Mouse (Mus musculus) intestine, embryonic 14.5 days (tissue): ENCODE measurements around the gene Trappc4. TPM values are rescaled to one million over a fixed set of nuclear protein-coding genes. Genes with fewer than 3 reads are reported as not detected.

Experiments used
- ATAC-seq: fragments of 200-750 bp; cut with Nextera tagmentation; replicated peaks from 2 replicates; pipeline ENCODE4 v1.8.0; 2017; ENCODE audit warnings: low read depth, moderate number of reproducible peaks, moderate TSS enrichment, moderate library complexity; ENCODE audit not compliant: low FRiP score, low TSS enrichment
- DNase-seq: peaks from one replicate; pipeline ENCODE4 v3.0.0-alpha.2; 2018; ENCODE audit warnings: low spot score
- H3K27ac ChIP-seq: fragments of 300-500 bp; sonication (generic); 2 replicates; pipeline ENCODE4 v1.5.1; 2014; ENCODE audit warnings: low read depth, mild to moderate bottlenecking, control low read depth
- H3K27me3 ChIP-seq: fragments of 300-500 bp; sonication (generic); replicated peaks from 2 replicates; pipeline ENCODE4 v1.6.1; 2014; ENCODE audit warnings: low read length, control low read depth; ENCODE audit not compliant: control insufficient read depth, insufficient read depth
- H3K36me3 ChIP-seq: fragments of 300-500 bp; sonication (generic); 2 replicates; pipeline ENCODE4 v1.6.1; 2014; ENCODE audit warnings: low read length, control low read depth; ENCODE audit not compliant: control insufficient read depth, insufficient read depth
- H3K4me1 ChIP-seq: fragments of 300-500 bp; sonication (generic); replicated peaks from 2 replicates; pipeline ENCODE4 v1.6.1; 2014; ENCODE audit warnings: low read length, control low read depth, mixed read lengths; ENCODE audit not compliant: control insufficient read depth, insufficient read depth
- H3K4me2 ChIP-seq: fragments of 300-500 bp; sonication (generic); 2 replicates; pipeline ENCODE4 v1.6.1; 2014; ENCODE audit warnings: low read length
- H3K4me3 ChIP-seq: fragments of 300-500 bp; sonication (generic); 2 replicates; pipeline ENCODE4 v1.5.1; 2014; ENCODE audit warnings: low read depth, low read length, control low read depth, mixed read lengths
- H3K9ac ChIP-seq: fragments of 300-500 bp; sonication (generic); 2 replicates; pipeline ENCODE4 v1.6.1; 2014; ENCODE audit warnings: mild to moderate bottlenecking, low read length
- H3K9me3 ChIP-seq: fragments of 300-500 bp; sonication (generic); 2 replicates; pipeline ENCODE4 v1.6.1; 2016; ENCODE audit warnings: low read length, control low read depth; ENCODE audit not compliant: control insufficient read depth
- WGBS: fragments of 180-500 bp; shearing (Covaris S2); extraction: QIAGEN DNeasy Blood & Tissue Kit; methylation state at CpG from one replicate; pipeline ENCODE4 v1.1.7; 2014; 5-methylcytosine and 5-hydroxymethylcytosine counted together
- microRNA-seq: library from miRNA; unstranded; fragments of <30 nt; microRNA quantifications from one replicate; pipeline ENCODE4, GENCODE M21; 2016
- polyA plus RNA-seq: library from polyadenylated mRNA; unstranded; fragments of >200 nt; fragmentation: Nextera tagmentation; extraction: Ambion mirVana; gene quantifications from 2 replicates; pipeline ENCODE4 v1.2.1, GENCODE M21; 2014

The Trappc4 gene
- polyA plus RNA-seq, 1 experiment from 2014 or later = 113 TPM

GRCm38 (mm10) chr9:44357207-44357606, 50.2 kb downstream of the Trappc4 start:
- peaks cover 8% of the 10 kb centered on the region; the same call in 1 of the 2 replicates for H3K4me1 ChIP-seq
- ATAC-seq = no peak
- DNase-seq = no peak
- H3K27me3 ChIP-seq = no peaks in the 10 kb centered on the region
- 76% methylated on average over 4 of the region's 4 CpGs for WGBS
- no peak overlapping the region for H3K9ac ChIP-seq
- no peaks in the 10 kb centered on the region for H3K9me3 ChIP-seq
- H3K4me3 ChIP-seq = no peak overlapping the region
- peaks cover 73% of the 10 kb centered on the region for H3K36me3 ChIP-seq
- no peak overlapping the region for H3K4me2 ChIP-seq
- no peak overlapping the region for H3K27ac ChIP-seq

Small RNA genes lying within 50 kb of the gene (microRNA-seq; reads per million reads assigned to microRNA genes)
- gene Mir7085 = 0.25 reads per million

Other genes starting within 250 kb of the Trappc4 start
- gene Cbl, start 173.6 kb downstream of the Trappc4 start, polyA plus RNA-seq = 18.1 and 19.9 TPM in 2 replicates
- not detected in 2 replicates for gene Ccdc153, start 166.9 kb downstream of the Trappc4 start, polyA plus RNA-seq
- gene Pdzd3, start 156.1 kb downstream of the Trappc4 start, polyA plus RNA-seq = 3.1 TPM in 2 replicates
- gene Nlrx1, start 139.0 kb downstream of the Trappc4 start, polyA plus RNA-seq = 6.3 and 7.0 TPM in 2 replicates
- 3.6 and 4.1 TPM in 2 replicates for gene Abcg4, start 119.0 kb downstream of the Trappc4 start, polyA plus RNA-seq
- gene Hinfp, start 101.9 kb downstream of the Trappc4 start, polyA plus RNA-seq = 18.5 and 22.9 TPM in 2 replicates
- gene C2cd2l, start 87.3 kb downstream of the Trappc4 start, polyA plus RNA-seq = 5.7 and 5.8 TPM in 2 replicates
- 45.4 and 46.2 TPM in 2 replicates for gene Dpagt1, start 81.6 kb downstream of the Trappc4 start, polyA plus RNA-seq
- gene H2afx, start 72.9 kb downstream of the Trappc4 start, polyA plus RNA-seq = 302 and 311 TPM in 2 replicates
- 122 and 128 TPM in 2 replicates for gene Hmbs, start 63.4 kb downstream of the Trappc4 start, polyA plus RNA-seq
- gene Vps11, start 45.9 kb downstream of the Trappc4 start, polyA plus RNA-seq = 25.3 and 29.5 TPM in 2 replicates
- gene Hyou1, start 28.1 kb downstream of the Trappc4 start, polyA plus RNA-seq = 28.4 and 37.0 TPM in 2 replicates
- gene Slc37a4, start 10.7 kb downstream of the Trappc4 start, polyA plus RNA-seq = 37.8 and 38.1 TPM in 2 replicates
- gene Rps25, start 461 bp downstream of the Trappc4 start, polyA plus RNA-seq = 2,858 and 3,005 TPM in 2 replicates
- gene Ccdc84, start 11.0 kb upstream of the Trappc4 start, polyA plus RNA-seq = 27.1 and 29.3 TPM in 2 replicates
- not detected in 2 replicates for gene Foxr1, start 33.5 kb upstream of the Trappc4 start, polyA plus RNA-seq
- 2.1 and 2.3 TPM in 2 replicates for gene Upk2, start 47.4 kb upstream of the Trappc4 start, polyA plus RNA-seq
- 10.2 TPM in 2 replicates for gene Bcl9l, start 75.2 kb upstream of the Trappc4 start, polyA plus RNA-seq
- gene Cxcr5, start 154.3 kb upstream of the Trappc4 start, polyA plus RNA-seq = 0.82 and 0.89 TPM in 2 replicates
- gene Ddx6, start 197.3 kb upstream of the Trappc4 start, polyA plus RNA-seq = 17.6 and 17.8 TPM in 2 replicates